Mouse (Mus musculus): ENCODE data around the gene Sh2b1.

GRCm38 (mm10) chr7:126519513-126519912 lies 44.3 kb upstream of the Sh2b1 start:
- TF ChIP-seq POLR2A (IDR thresholded peaks at IDR 0.05; ENCODE audit: borderline replicate concordance, control insufficient read depth, low read depth, low read length) (no peak), CTCF (IDR thresholded peaks at IDR 0.05; ENCODE audit: control insufficient read depth, insufficient read depth, low read length) (no peak)

Measured in bone marrow, adult 2 months (tissue).